Mouse (Mus musculus) adrenal gland, adult 18-20 months (tissue): ENCODE measurements around the gene Acy3. TPM values are rescaled to one million over a fixed set of nuclear protein-coding genes. Genes with fewer than 3 reads are reported as not detected.
"Not testable (repeated sequence)": the region's sequence is repeated elsewhere in the genome, so short reads cannot be mapped to it uniquely, and the experiment has no call there.

ENCODE experiments used
- DNase-seq, 2 experiments: peaks; one replicate each; pipeline ENCODE4 v3.0.0; 2021 to 2022; ENCODE audit warnings: low spot score in 2 of 2
- total RNA-seq, 2 experiments: library from RNA; stranded (reverse); gene quantifications; 1 replicate in 1 of 2; 2 replicates in 1 of 2; pipeline ENCODE4 v1.2.3; 2021

The Acy3 gene
- total RNA-seq, 2 experiments from 2014 or later: 16.1 to 20.8 TPM

DNA sequence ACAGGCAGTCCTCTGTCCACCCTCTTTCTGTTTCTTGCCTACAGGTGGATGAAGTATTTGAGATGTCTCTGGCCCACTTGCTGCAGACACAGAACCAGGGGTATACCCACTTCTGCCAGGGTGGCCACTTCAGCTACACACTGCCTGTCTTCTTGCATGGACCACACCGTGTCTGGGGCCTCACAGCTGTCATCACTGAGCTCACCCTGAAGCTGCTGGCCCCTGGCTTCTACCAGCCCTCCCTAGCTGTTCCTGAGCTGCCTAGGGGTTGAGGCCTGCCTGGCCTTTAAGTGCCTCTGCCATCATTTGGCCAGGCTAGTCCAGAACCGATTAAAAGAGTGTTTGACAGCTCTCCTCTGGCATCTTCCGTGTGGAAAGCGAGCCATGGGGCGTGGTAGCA is 15.4 kb downstream of the Acy3 start:
- no peak for DNase-seq

DNA sequence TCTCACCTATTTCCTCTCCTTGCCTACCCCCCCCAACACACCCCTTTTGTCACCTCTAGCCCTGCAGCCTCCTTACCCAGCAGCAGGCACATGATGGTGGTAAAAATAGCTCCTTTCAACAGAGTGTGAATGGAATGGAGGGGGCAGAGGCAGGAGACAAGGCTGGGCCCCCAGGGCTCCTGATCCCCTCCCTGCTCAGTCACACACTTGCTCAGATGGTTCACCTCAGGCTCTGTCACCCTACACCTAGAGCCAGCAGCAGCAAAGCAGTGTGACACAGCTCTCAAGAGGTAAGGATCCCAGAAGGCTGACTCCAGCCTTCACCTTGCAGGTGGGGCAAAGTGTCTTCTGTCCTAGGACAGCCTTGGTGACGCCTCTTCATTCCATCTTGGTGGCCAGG is 16.7 kb downstream of the Acy3 start, which contains the start of gene Doc2g:
Gene Doc2g (plus strand): TSS at position 202 of the 400 bp plus-strand sequence.
- DNase-seq: no peak

DNA sequence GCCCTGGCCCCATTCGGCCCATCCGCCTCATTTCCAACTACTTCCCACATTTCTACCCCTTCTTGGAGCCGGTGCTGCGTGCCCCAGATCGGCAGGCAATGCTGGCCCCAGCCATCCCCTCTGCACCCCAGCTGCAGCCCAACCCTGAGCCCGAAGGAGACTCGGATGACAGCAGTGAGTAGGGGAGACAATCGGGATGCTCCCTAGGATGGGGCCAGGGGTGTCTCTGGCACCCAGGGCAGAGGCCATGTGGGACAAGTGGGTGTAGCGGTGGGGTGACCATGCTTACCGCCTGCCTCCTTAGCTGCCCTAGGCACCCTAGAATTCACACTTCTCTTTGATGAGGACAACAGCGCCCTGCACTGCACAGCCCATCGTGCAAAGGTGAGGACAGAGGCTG is 17.3 kb downstream of the Acy3 start:
- DNase-seq: no peak

- no peak for DNase-seq
Measured at GRCm38 (mm10) chr19:4004331-4004730, 18.0 kb downstream of the Acy3 start.

DNA sequence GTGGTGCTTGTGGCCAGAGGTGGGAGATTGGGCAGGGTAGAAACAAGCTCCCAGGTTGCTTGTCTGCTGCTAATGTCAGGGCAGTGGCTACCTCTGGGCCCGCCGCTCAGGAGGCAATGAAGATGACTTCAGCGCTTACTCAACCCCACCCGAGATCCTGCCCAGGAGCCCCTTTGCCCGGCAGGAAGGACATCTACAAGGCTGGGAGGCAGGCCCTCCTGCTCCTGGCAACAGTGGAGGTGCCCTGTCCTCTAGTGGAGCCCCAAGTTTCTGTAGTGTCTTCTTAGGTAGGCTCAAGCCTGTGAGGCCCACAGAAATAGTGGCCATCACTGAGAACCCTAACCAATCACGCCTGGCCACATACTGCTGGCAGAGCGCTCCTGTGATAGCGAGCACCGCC is 18.7 kb downstream of the Acy3 start:
- no peak for DNase-seq

DNA sequence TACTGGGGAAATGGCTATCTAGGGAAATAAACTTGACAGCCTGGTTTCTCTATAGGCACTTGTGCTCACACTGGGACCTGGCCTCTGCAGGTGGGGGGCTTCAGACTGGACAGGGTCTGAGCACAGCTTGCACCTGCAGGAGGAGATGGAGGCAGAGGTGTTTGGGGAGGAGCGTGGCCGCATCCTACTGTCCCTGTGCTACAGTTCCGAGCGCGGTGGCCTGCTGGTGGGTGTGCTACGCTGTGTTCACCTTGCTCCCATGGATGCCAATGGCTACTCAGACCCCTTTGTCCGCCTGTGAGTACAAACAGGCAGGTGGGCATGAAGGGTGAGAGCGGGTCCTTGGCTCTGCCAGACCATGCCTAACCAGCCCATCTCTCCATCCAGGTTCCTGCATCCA is 19.6 kb downstream of the Acy3 start:
- no peak for DNase-seq

DNA sequence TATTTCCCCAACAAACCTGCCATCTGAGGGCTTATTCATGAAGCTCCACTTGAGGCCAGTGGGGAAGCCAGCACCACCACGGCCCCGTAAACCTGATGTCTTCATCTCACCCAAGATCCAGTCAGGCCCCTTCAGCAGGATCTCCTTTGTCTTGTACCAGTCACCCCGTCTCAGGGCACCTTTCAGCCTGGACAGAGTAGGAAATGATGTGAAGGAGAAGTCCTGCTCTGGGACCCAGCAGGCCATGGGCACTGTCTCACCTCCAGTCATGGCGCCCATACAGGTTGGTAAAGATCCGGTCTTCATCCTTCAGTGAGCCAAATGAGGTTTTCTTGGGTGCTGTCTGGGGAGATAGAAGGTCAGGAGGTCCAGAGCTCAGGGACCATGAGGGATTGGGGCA is 24.7 kb downstream of the Acy3 start:
- no peak for DNase-seq

GRCm38 (mm10) chr19:4012432-4013022 is 26.2 kb downstream of the Acy3 start, which contains the start of gene Ndufv1:
Gene Ndufv1 (minus strand): TSS chr19:4012806.
- peak; percentile 87 for DNase-seq

- DNase-seq: no peak
Measured at GRCm38 (mm10) chr19:4013066-4013465, 26.7 kb downstream of the Acy3 start.

DNA sequence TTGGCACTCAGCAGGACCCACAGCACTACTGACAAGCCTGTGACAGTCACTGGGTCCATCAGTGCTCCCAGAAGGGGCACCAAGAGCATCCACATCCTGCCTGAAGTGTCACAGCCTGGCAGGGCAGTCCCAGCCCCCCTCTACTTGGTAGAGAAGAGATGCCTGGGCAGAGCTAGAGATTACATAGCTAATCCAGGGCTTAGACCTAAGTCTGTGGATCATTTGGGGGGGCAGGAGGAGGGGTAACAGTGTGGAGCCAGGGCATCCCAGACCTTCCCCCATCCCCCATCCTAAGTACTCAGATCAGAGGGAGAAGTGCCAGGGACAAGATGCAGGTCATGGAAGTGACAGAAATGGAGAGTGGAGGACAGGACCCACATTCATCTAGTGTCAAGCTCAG is 28.4 kb downstream of the Acy3 start:
- no peak for DNase-seq

DNA sequence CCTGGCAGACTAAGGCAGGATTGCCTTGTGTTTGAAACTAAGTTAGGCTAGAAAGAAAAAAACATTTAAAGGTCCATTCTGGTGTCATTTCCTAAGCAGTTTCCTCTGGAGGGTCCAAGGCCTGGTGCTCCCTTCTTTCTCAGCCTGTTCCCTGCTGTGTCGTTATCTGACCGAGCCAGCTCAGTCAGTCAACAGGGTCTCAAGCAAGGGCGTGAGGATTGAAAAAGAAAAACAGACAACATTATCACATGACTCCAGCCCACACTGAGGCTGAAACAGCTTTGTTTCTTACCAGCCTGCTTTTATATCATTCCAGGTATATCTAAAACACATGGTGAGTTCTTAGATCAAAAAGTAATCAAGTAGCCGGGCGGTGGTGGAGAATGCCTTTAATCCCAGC is 29.3 kb downstream of the Acy3 start:
- no peak for DNase-seq

DNA sequence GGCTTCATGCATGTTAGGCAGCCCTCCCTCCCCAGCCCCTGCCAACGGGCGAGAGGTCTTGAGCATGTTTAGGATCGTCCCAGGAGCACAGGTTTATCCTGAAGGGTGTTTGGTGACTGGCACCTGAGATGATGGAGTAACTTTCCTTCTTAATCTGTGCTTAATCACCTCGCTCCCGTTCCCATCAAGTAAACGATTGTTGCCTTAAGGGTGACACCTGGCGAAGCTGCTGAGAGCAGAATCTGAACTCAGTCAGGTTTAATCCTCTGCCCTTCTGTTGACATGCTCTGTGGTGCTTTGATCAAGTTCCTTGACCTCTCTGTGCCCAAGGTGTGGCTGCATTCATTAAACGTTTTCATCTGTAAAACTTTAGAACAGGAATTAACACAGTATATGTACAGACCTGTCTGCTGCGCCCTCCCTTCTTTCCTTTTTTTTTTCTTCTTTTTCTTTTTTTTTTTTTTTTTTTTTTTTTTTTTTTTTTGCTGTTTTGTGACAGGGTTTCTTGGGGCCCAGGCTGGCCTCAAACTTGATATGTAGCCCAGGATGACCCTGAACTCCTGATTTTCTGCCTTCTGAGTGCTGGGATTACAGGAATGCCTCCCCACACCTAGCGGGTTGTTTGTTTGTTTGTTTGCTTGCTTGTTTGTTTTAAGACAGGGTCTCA is 31.7 kb downstream of the Acy3 start:
- no peak for DNase-seq

- peak; percentile 66 to 71 for DNase-seq
Measured at GRCm38 (mm10) chr19:4018743-4019583, 32.6 kb downstream of the Acy3 start.

- DNase-seq: no peak
Measured at GRCm38 (mm10) chr19:4023185-4023584, 36.8 kb downstream of the Acy3 start.

DNA sequence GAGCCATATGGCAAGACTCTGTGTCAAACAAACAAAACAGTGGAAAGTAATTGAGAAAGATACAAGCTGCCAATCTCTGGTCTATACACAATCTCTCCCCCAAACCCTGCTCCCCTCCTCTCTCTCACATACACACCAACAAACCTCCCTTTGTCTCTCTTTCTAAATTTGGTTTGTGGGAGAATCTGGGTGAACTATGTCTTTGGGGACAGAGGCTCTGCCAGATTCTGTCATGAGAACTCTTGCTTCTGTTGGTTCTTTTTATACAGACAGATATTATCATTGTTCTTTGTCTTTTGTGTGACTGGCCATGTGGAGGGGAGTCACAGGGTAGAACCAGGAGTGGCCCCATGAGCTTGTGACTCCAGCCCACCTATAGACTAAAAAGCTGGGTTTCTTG is 41.2 kb downstream of the Acy3 start:
- DNase-seq: no peak

DNA sequence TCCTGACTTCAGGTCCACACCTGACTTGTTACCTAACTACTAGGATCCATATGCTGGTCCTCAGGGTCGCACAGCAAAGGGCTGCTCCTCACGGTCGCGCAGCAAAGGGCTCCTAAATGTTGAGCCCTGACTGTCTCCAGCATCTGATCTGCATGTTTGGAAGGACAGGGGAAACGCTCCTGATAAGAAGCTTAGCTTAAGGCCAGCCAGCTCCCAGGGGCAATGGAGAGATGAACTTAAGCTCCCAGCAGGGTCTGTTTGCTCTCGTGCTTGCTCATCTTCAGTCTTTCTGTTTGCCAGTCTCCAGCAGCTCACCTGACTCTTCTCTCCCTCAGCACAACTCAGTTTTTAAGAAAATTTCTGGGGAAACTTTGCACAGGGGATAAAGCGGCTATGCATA is 46.3 kb downstream of the Acy3 start:
- no peak for DNase-seq

DNA sequence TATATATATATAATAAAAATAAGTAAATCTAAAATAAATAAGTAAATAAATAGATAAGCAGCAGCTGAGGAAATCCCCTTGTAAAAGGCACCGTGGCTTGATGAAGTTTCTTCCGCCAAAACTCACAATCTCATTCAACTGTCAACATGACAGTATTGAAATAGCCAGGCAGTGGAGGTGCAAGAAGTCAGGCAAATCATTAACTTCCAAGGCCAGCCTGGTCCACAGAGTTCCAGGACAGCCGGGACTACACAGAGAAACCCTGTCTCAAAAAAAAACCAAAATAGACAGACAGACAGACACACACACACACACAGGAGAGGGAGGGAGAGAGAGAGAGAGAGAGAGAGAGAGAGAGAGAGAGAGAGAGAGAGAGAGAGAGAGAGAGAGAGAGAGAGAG is 46.9 kb downstream of the Acy3 start:
- no peak for DNase-seq

DNA sequence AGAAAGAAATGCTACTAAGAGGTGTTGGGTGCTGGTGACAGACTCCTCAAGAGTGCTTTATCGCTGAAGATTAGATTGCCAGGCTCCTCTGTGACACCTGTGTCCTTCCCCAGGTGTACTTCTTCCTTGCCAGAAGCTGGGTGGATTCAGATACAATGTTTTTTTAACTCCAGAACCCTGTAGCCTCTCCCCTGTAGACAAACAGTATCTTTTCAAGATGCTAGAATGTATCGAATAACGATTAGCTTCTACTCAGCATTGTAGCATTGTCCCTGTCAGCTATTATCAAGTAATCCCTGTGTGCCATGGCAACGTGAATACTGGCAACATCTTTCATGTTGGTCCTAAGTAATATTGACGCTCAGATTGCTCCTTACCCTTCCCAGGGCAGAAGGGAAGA is 47.4 kb downstream of the Acy3 start:
- DNase-seq: no peak

GRCm38 (mm10) chr19:4036327-4037045 is 50.1 kb downstream of the Acy3 start:
- DNase-seq: no peak

DNA sequence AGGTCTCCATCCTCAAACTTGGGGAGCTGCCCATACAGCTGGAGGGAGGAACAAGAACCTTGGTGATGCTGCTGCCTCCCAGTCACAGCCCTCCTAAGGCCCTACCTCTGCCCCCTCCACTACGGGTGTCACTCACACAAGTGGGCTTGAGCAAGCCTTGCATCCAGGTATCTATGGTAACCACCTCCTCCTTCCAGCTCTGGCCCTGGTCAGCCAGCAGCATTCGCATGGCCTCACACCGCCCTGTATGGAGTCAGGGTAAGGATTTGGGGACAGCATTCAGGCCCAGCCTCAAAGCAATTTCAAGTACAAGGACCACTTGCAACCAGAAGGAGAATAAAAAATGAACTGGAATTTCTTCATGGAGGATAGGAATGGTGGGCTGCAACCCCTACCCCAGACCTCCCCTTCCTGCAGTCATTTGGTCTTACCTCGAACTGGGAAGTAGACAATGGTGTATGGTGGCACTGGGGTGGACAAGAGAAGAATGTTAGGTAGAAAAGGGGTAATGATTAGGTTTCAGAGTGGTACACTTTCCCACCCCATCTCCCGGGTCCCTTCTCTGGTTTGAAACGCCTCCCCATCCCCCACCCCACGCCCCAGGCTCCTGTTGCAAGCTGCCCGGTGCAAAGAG is 50.9 kb downstream of the Acy3 start:
- DNase-seq: not testable (repeated sequence)

- DNase-seq: peak; percentile 86 to 90
Measured at GRCm38 (mm10) chr19:4037788-4038232, 51.4 kb downstream of the Acy3 start, which contains the start of gene Gstp1. Gene Gstp1 (minus strand): TSS chr19:4037985.
